Mouse (Mus musculus) testis, adult 2 months (tissue): ENCODE data around the gene Usf1. TPM values are rescaled to one million over a fixed set of nuclear protein-coding genes. Genes with fewer than 3 reads are reported as not detected.

Source experiments
- H3K27ac ChIP-seq: fragments of 200-500 bp; 2 replicates; pipeline ENCODE4 v1.5.1; 2012; ENCODE audit warnings: low read depth, low read length; ENCODE audit not compliant: control insufficient read depth, insufficient read depth
- H3K27me3 ChIP-seq: fragments of 200-500 bp; 2 replicates; pipeline ENCODE4 v1.6.1; 2012; ENCODE audit warnings: mild to moderate bottlenecking, low read length, moderate library complexity; ENCODE audit not compliant: control insufficient read depth, insufficient read depth
- H3K36me3 ChIP-seq: fragments of 200-500 bp; 2 replicates; pipeline ENCODE4 v1.6.1; 2012; ENCODE audit warnings: mild to moderate bottlenecking, low read length; ENCODE audit not compliant: control insufficient read depth, insufficient read depth
- H3K4me1 ChIP-seq: fragments of 200-500 bp; 2 replicates; pipeline ENCODE4 v1.6.1; 2012; ENCODE audit warnings: low read length; ENCODE audit not compliant: control insufficient read depth, insufficient read depth
- H3K4me3 ChIP-seq: fragments of 200-500 bp; 2 replicates; pipeline ENCODE4 v1.5.1; 2012; ENCODE audit warnings: low read depth, mild to moderate bottlenecking, low read length, moderate library complexity, mixed read lengths; ENCODE audit not compliant: control insufficient read depth
- CTCF ChIP-seq: fragments of 200-500 bp; IDR thresholded peaks from 2 replicates; pipeline ENCODE4 v1.5.1; 2012; ENCODE audit warnings: low read depth, mild to moderate bottlenecking, inconsistent platforms, low read length, moderate library complexity; ENCODE audit not compliant: control insufficient read depth, insufficient read depth, insufficient replicate concordance
- POLR2A ChIP-seq: fragments of 200-500 bp; IDR thresholded peaks from 2 replicates; pipeline ENCODE4 v1.6.1; 2012; ENCODE audit warnings: low read depth, mild to moderate bottlenecking, inconsistent platforms, low read length, moderate library complexity; ENCODE audit not compliant: control insufficient read depth
- polyA plus RNA-seq: library from polyadenylated mRNA; depleted of rRNA; stranded (reverse); fragments of >200 nt; gene quantifications from 2 replicates; pipeline ENCODE4 v1.2.3, GENCODE M21; 2012

Usf1 gene
- polyA plus RNA-seq, 1 experiment, result 28.8 TPM

DNA sequence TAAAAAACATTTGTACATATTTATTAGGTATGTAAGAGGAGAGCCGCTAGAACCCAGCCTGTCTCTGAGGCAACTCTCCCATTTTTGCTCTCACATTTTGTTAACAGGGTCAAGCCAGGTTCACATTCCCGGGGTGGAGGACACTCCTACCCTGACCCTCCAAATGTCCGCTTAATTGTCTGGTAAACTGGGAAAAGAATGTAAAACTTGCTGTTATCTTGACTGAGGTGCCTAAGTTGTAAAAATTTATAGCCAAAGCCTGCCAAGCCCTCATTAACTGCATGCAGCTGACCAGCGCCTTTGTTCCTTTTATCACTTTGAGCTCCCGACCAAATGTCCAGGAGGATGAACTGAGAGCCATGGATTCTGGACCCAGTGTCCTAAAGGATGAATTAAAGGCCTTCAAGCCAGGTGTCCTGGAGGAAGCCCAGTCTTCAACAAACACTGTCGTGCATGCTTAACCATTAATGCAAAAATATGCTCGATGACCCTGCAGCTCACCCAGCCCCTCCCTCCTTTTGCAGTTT lies 24.2 kb downstream of the Usf1 start:
- Histone ChIP-seq H3K36me3 (no peaks in the 10 kb centered on the region), H3K4me3 (no peak overlapping the region), H3K4me1 (peaks cover 13% of the 10 kb centered on the region), H3K27ac (no peak overlapping the region), H3K27me3 (no peaks in the 10 kb centered on the region)
- TF ChIP-seq CTCF, result no peak
- TF ChIP-seq POLR2A, result no peak

DNA sequence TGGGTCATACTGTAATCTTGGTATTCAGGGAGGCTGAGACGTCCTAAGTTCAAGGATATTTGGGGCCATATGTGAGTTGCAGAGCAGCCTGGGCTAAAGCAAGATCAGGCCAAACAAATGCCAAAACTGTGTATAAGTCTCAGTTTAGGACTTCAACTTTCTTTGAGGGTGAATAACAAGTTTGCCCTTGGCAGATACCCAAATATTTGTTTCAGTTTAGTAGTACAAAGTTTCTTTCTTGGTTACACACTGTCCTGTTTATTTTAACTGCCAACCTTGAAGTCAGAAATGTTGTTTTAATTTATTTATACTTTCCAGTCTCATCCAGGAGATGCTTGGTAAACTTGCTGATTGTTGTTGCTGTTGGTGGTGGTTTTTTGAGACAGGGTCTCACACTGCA lies 24.9 kb downstream of the Usf1 start:
- Histone ChIP-seq H3K27ac (peak overlapping the region; percentile 39; the same call in 1 of the 2 replicates), H3K27me3 (no peaks in the 10 kb centered on the region), H3K4me1 (peaks cover 13% of the 10 kb centered on the region), H3K4me3 (no peak overlapping the region), H3K36me3 (no peaks in the 10 kb centered on the region)
- TF ChIP-seq CTCF (no peak), POLR2A (no peak)

DNA sequence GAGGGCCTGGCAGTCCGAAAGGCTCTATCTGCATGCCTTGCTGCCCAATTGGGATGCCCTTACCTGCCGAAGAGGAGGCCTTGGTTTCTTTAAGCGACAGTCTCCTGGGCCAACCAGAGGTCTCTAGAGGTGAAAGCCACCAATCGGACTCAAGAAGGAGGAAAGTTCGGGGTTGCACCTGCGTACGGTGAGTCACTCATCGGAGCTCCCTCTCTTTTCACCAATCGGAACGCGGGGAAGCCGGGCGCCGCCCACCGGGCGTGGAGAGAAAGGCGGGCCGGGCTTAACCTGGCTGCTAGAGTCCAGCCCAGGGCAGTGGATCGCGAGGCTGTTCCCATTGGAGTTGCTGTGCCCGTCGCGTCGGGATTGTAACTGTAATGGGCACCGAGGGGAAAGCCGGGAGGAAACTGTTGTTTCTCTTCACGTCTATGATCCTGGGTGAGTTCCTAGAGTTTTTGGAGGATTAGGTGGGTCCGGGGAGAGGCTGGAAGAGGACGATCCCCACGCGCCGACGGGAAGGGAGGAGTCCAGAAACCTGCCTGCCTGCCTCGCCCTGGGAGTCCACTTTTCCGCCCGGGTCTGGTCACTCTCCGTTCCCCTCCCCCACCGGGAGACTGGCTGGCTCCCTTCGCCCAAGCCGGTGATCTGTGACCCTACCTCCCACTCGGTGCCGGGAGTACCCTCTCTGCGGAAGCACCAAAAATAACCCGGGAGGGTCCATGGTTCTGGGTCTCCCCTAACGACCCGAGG lies 26.3 kb downstream of the Usf1 start, which contains the start of gene F11r:
Gene F11r (plus strand): TSS at position 272 of the 750 bp plus-strand sequence.
- Histone ChIP-seq H3K36me3 (no peaks in the 10 kb centered on the region), H3K27ac (peak within 1 kb of the TSS; percentile 78), H3K4me1 (peaks cover 13% of the 10 kb centered on the region), H3K27me3 (no peaks in the 10 kb centered on the region), H3K4me3 (peak within 1 kb of the TSS; percentile 91)
- peak; percentile 89 for TF ChIP-seq POLR2A
- no peak for TF ChIP-seq CTCF

DNA sequence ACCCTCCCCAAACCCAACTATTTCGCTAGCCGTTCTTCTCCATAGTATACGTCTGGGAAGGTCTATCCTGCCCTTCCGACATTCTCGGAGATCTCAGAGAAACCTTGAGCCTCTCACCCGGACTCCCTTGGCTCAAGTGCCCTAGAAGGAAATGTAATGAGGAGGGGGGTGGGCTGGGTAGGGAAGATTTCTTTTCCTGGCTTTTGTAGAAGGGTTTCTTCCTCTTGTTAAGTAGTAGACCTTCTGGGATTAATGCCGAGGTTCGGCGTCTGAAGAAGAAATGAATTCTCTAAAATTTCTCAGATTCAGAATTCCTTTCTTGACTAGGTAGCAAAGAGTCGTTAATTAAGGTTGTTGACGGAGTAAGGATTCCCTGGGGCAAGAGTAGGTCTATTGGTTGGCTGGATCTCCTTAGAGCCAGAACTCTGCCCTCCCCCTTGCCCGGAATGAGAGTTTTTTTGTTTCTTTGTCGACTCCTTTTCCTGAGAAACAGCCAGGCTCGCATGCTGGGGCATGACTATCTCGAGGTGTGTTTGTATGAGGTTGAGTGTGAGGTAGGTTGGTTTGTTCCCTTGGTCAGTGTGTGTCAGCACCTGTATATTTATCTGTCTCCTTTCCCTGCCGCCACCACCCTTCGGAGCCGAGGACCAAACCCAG lies 27.0 kb downstream of the Usf1 start:
- Histone ChIP-seq H3K4me1 (peaks cover 13% of the 10 kb centered on the region), H3K36me3 (no peaks in the 10 kb centered on the region), H3K27ac (peak overlapping the region; percentile 78), H3K27me3 (no peaks in the 10 kb centered on the region), H3K4me3 (peak overlapping the region; percentile 91)
- no peak for TF ChIP-seq POLR2A
- no peak for TF ChIP-seq CTCF

DNA sequence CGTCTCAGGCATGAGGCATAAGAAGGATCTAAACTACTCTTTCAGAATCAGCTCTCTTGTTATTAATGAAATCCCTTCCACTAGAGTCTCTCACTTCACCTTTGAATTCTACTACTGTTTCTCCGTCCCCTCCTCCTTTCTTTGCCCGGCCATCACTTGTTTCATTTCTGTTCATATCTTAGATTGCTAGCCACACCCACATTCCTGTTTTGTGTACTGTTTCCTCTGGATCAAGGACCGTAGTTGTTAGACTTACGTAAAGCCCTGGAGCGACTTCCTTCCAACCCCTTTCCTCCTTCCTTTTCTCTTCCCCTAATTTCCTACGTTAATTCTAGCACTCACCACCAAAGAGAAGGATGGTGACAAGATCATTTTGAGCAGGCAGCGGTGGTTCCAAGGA lies 28.0 kb downstream of the Usf1 start:
- H3K27ac ChIP-seq, result peak overlapping the region; percentile 8; the same call in 1 of the 2 replicates
- no peaks in the 10 kb centered on the region for H3K36me3 ChIP-seq
- TF ChIP-seq CTCF, result no peak
- TF ChIP-seq POLR2A, result no peak
- H3K4me1 ChIP-seq, result peaks cover 13% of the 10 kb centered on the region
- H3K4me3 ChIP-seq, result peak overlapping the region; percentile 31
- no peaks in the 10 kb centered on the region for H3K27me3 ChIP-seq

DNA sequence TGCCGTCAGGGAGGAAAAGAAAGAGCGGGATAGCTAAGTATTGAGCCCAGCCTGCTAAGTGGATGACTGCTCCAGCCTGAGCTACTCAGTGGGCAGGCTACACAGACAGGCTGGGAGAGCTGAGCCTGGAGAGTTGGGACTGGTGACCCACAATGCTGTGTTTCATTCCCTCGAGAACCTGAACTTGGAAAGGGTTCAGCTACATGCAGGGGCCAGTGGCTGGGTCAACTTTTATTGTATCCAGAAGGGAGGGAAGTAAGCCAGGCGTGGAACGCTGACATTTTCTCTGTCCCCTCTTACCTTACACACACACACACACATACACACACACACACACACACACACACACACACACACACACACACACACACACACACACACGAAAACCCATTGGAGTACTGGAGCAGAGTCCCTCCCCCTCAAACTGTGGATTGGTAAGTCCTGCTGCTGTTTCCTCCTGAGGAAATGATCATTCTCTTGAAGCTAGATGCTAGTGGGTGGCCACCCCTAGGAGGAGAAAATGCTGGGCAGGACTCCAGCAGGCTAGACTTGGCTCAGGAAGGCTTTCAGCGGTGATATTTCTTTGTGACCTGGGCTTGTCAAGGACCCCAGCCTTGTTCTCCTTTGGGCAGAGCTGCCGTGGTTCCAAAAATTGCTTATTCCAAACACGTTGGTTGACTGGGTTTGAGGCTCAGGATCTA lies 29.1 kb downstream of the Usf1 start:
- peak overlapping the region; percentile 31; the same call in 1 of the 2 replicates for H3K27ac ChIP-seq
- H3K36me3 ChIP-seq, result no peaks in the 10 kb centered on the region
- H3K27me3 ChIP-seq, result no peaks in the 10 kb centered on the region
- H3K4me1 ChIP-seq, result peaks cover 13% of the 10 kb centered on the region
- TF ChIP-seq CTCF (no peak), POLR2A (no peak)
- no peak overlapping the region; the same call in 1 of the 2 replicates for H3K4me3 ChIP-seq
